Mouse (Mus musculus): ENCODE results near the gene Lpo.

The Lpo gene

GRCm38 (mm10) chr11:87805448-87805847, 22.6 kb downstream of the Lpo start:
- peak; percentile 68 for DNase-seq (ENCODE audit: low read depth, low spot score)

GRCm38 (mm10) chr11:87802621-87803020, 25.5 kb downstream of the Lpo start:
- peak; percentile 83 for DNase-seq (ENCODE audit: low read depth, low spot score)

GRCm38 (mm10) chr11:87801711-87802275, 26.3 kb downstream of the Lpo start:
- peak; percentile 51 for DNase-seq (ENCODE audit: low read depth, low spot score)

- no peak for DNase-seq (ENCODE audit: low read depth, low spot score)
Measured at GRCm38 (mm10) chr11:87793460-87793859, 34.6 kb downstream of the Lpo start, which contains the start of gene Mpo. Gene Mpo, plus strand, starts transcription at chr11:87793581.

- DNase-seq (ENCODE audit: low read depth, low spot score), result no peak
Measured at GRCm38 (mm10) chr11:87790088-87790487, 38.0 kb downstream of the Lpo start.

GRCm38 (mm10) chr11:87780130-87780529, 48.0 kb downstream of the Lpo start:
- DNase-seq (ENCODE audit: low read depth, low spot score), result no peak

GRCm38 (mm10) chr11:87779392-87779791, 48.7 kb downstream of the Lpo start:
- no peak for DNase-seq (ENCODE audit: low read depth, low spot score)

- DNase-seq (ENCODE audit: low read depth, low spot score), result no peak
Measured at GRCm38 (mm10) chr11:87778915-87779314, 49.2 kb downstream of the Lpo start.

- peak; percentile 93 for DNase-seq (ENCODE audit: low read depth, low spot score)
Measured at GRCm38 (mm10) chr11:87778100-87778765, 49.9 kb downstream of the Lpo start.

- DNase-seq (ENCODE audit: low read depth, low spot score), result no peak
Measured at GRCm38 (mm10) chr11:87772354-87772753, 55.7 kb downstream of the Lpo start.

- peak; percentile 68 for DNase-seq (ENCODE audit: low read depth, low spot score)
Measured at GRCm38 (mm10) chr11:87770989-87771388, 57.1 kb downstream of the Lpo start.

- no peak for DNase-seq (ENCODE audit: low read depth, low spot score)
Measured at GRCm38 (mm10) chr11:87768745-87769144, 59.3 kb downstream of the Lpo start.

GRCm38 (mm10) chr11:87763988-87764876, 63.9 kb downstream of the Lpo start:
- DNase-seq (ENCODE audit: low read depth, low spot score), result no peak

GRCm38 (mm10) chr11:87763511-87763987, 64.5 kb downstream of the Lpo start:
- DNase-seq (ENCODE audit: low read depth, low spot score), result peak; percentile 95

GRCm38 (mm10) chr11:87762702-87763385, 65.2 kb downstream of the Lpo start:
- no peak for DNase-seq (ENCODE audit: low read depth, low spot score)

- no peak for DNase-seq (ENCODE audit: low read depth, low spot score)
Measured at GRCm38 (mm10) chr11:87761806-87762701, 66.0 kb downstream of the Lpo start.

GRCm38 (mm10) chr11:87761181-87761721, 66.8 kb downstream of the Lpo start:
- DNase-seq (ENCODE audit: low read depth, low spot score), result no peak

- no peak for DNase-seq (ENCODE audit: low read depth, low spot score)
Measured at GRCm38 (mm10) chr11:87760301-87761081, 67.6 kb downstream of the Lpo start, which contains the start of gene Tspoap1. Gene Tspoap1, plus strand, starts transcription at chr11:87760541.

GRCm38 (mm10) chr11:87759609-87760005, 68.5 kb downstream of the Lpo start:
- peak; percentile 75 for DNase-seq (ENCODE audit: low read depth, low spot score)

Measured in ZHBTc4 (cell line).